Mouse (Mus musculus): ENCODE results near the gene Mef2c.

Gene Mef2c

GRCm38 (mm10) chr13:83568759-83569256 lies 65.0 kb downstream of the Mef2c start:
- DNase-seq (ENCODE audit: inconsistent ontology term): no peak

- DNase-seq (ENCODE audit: inconsistent ontology term): no peak
Measured at GRCm38 (mm10) chr13:83571973-83572447, 68.2 kb downstream of the Mef2c start.

- DNase-seq (ENCODE audit: inconsistent ontology term): no peak
Measured at GRCm38 (mm10) chr13:83572469-83572868, 68.6 kb downstream of the Mef2c start.

GRCm38 (mm10) chr13:83573327-83573726 lies 69.5 kb downstream of the Mef2c start:
- DNase-seq (ENCODE audit: inconsistent ontology term): no peak

GRCm38 (mm10) chr13:83573855-83574583 lies 70.2 kb downstream of the Mef2c start:
- peak; percentile 29 for DNase-seq (ENCODE audit: inconsistent ontology term)

GRCm38 (mm10) chr13:83574866-83575265 lies 71.0 kb downstream of the Mef2c start:
- no peak for DNase-seq (ENCODE audit: inconsistent ontology term)

GRCm38 (mm10) chr13:83579410-83579809 lies 75.6 kb downstream of the Mef2c start:
- DNase-seq (ENCODE audit: inconsistent ontology term): no peak

- DNase-seq (ENCODE audit: inconsistent ontology term): no peak
Measured at GRCm38 (mm10) chr13:83580856-83581255, 77.0 kb downstream of the Mef2c start.

GRCm38 (mm10) chr13:83582564-83582963 lies 78.7 kb downstream of the Mef2c start:
- no peak for DNase-seq (ENCODE audit: inconsistent ontology term)

- DNase-seq (ENCODE audit: inconsistent ontology term): no peak
Measured at GRCm38 (mm10) chr13:83583881-83584280, 80.0 kb downstream of the Mef2c start.

GRCm38 (mm10) chr13:83585359-83585758 lies 81.5 kb downstream of the Mef2c start:
- DNase-seq (ENCODE audit: inconsistent ontology term): no peak

GRCm38 (mm10) chr13:83588186-83588585 lies 84.4 kb downstream of the Mef2c start:
- no peak for DNase-seq (ENCODE audit: inconsistent ontology term)

- no peak for DNase-seq (ENCODE audit: inconsistent ontology term)
Measured at GRCm38 (mm10) chr13:83590886-83591285, 87.1 kb downstream of the Mef2c start.

- DNase-seq (ENCODE audit: inconsistent ontology term): no peak
Measured at GRCm38 (mm10) chr13:83595429-83595828, 91.6 kb downstream of the Mef2c start.

- no peak for DNase-seq (ENCODE audit: inconsistent ontology term)
Measured at GRCm38 (mm10) chr13:83596989-83597738, 93.3 kb downstream of the Mef2c start.

GRCm38 (mm10) chr13:83597739-83598210 lies 93.9 kb downstream of the Mef2c start:
- no peak for DNase-seq (ENCODE audit: inconsistent ontology term)

GRCm38 (mm10) chr13:83600301-83600700 lies 96.5 kb downstream of the Mef2c start:
- no peak for DNase-seq (ENCODE audit: inconsistent ontology term)

- peak; percentile 4 for DNase-seq (ENCODE audit: inconsistent ontology term)
Measured at GRCm38 (mm10) chr13:83601741-83602140, 97.9 kb downstream of the Mef2c start.

- peak; percentile 86 for DNase-seq (ENCODE audit: inconsistent ontology term)
Measured at GRCm38 (mm10) chr13:83603373-83604265, 99.8 kb downstream of the Mef2c start.

GRCm38 (mm10) chr13:83604320-83604719 lies 100.5 kb downstream of the Mef2c start:
- DNase-seq (ENCODE audit: inconsistent ontology term): no peak

- no peak for DNase-seq (ENCODE audit: inconsistent ontology term)
Measured at GRCm38 (mm10) chr13:83604785-83605184, 101.0 kb downstream of the Mef2c start.
